Mouse (Mus musculus) testis, adult 2 months (tissue): ENCODE measurements around the gene Col18a1.

ENCODE experiments used
- CTCF ChIP-seq: fragments of 200-500 bp; IDR thresholded peaks from 2 replicates; pipeline ENCODE4 v1.5.1; 2012; ENCODE audit warnings: low read depth, mild to moderate bottlenecking, inconsistent platforms, low read length, moderate library complexity; ENCODE audit not compliant: control insufficient read depth, insufficient read depth, insufficient replicate concordance
- POLR2A ChIP-seq: fragments of 200-500 bp; IDR thresholded peaks from 2 replicates; pipeline ENCODE4 v1.6.1; 2012; ENCODE audit warnings: low read depth, mild to moderate bottlenecking, inconsistent platforms, low read length, moderate library complexity; ENCODE audit not compliant: control insufficient read depth

- TF ChIP-seq POLR2A: no peak
- TF ChIP-seq CTCF: no peak
These were observed 81.8 kb downstream of the Col18a1 start for GRCm38 (mm10) chr10:77084568-77084967.
